Mouse (Mus musculus) ES-Bruce4 (cell line): ENCODE results near the gene Fancl. TPM values are rescaled to one million over a fixed set of nuclear protein-coding genes. Genes with fewer than 3 reads are reported as not detected.
"Not testable (repeated sequence)": the region's sequence is repeated elsewhere in the genome, so short reads cannot be mapped to it uniquely, and the experiment has no call there.

ENCODE experiments used
- H3K27ac ChIP-seq: 2 replicates; pipeline ENCODE4 v1.5.1; 2012; ENCODE audit warnings: low read length, inconsistent platforms; ENCODE audit not compliant: insufficient read depth
- H3K27me3 ChIP-seq: 2 replicates; pipeline ENCODE4 v1.6.1; 2012; ENCODE audit warnings: mild to moderate bottlenecking, low read length, inconsistent platforms; ENCODE audit not compliant: control insufficient read depth, poor library complexity, insufficient read depth, severe bottlenecking
- H3K36me3 ChIP-seq: 2 replicates; pipeline ENCODE4 v1.6.1; 2012; ENCODE audit warnings: inconsistent platforms, mild to moderate bottlenecking, low read length, moderate library complexity; ENCODE audit not compliant: control insufficient read depth, poor library complexity, insufficient read depth, severe bottlenecking
- H3K4me1 ChIP-seq: one replicate; pipeline ENCODE4 v1.8.1; 2011; ENCODE audit warnings: low read length; ENCODE audit not compliant: control insufficient read depth, insufficient read depth
- H3K4me3 ChIP-seq: 2 replicates; pipeline ENCODE4 v1.5.1; 2011; ENCODE audit warnings: low read depth, mild to moderate bottlenecking, low read length
- H3K9ac ChIP-seq: 2 replicates; pipeline ENCODE4 v1.6.1; 2012; ENCODE audit warnings: low read depth, mild to moderate bottlenecking, inconsistent platforms; ENCODE audit not compliant: poor library complexity, severe bottlenecking
- H3K9me3 ChIP-seq: replicated peaks from 2 replicates; pipeline ENCODE4 v1.6.1; 2012; ENCODE audit warnings: mild to moderate bottlenecking, low read length, inconsistent platforms; ENCODE audit not compliant: control insufficient read depth, poor library complexity, insufficient read depth, severe bottlenecking
- CTCF ChIP-seq: IDR thresholded peaks from one replicate; pipeline ENCODE4 v1.8.1; 2011; ENCODE audit warnings: low read depth, low read length
- EP300 ChIP-seq: IDR thresholded peaks from 2 replicates; pipeline ENCODE4 v1.6.1; 2011; ENCODE audit warnings: low read depth, low read length; ENCODE audit not compliant: insufficient read depth
- POLR2A ChIP-seq: IDR thresholded peaks from one replicate; pipeline ENCODE4 v1.8.1; 2011; ENCODE audit warnings: low read length; ENCODE audit not compliant: insufficient read depth
- polyA plus RNA-seq: library from polyadenylated mRNA; stranded (reverse); fragments of >200 nt; gene quantifications from 2 replicates; pipeline ENCODE4 v1.2.4, GENCODE M21; 2011; ENCODE audit warnings: low read depth; ENCODE audit not compliant: missing spikeins, insufficient read depth, insufficient read length

Gene Fancl
- 36.4 and 37.6 TPM in 2 replicates for polyA plus RNA-seq

- Histone ChIP-seq H3K27ac (peak within 1 kb of the TSS; percentile 60), H3K36me3 (no peaks in the 10 kb centered on the region), H3K4me3 (peak within 1 kb of the TSS; percentile 87), H3K4me1 (no peaks in the 10 kb centered on the region), H3K9ac (peak within 1 kb of the TSS; percentile 65), H3K9me3 (no peaks in the 10 kb centered on the region), H3K27me3 (no peaks in the 10 kb centered on the region)
- TF ChIP-seq POLR2A (no peak), EP300 (no peak), CTCF (no peak)
These were observed at the start of gene Fancl for GRCm38 (mm10) chr11:26385971-26386370. Gene Fancl, plus strand, starts transcription at chr11:26386135.

GRCm38 (mm10) chr11:26336848-26337247, 49.1 kb upstream of the Fancl start:
- no peak for TF ChIP-seq POLR2A
- no peak for TF ChIP-seq EP300
- no peak for TF ChIP-seq CTCF
- Histone ChIP-seq H3K4me1 (no peaks in the 10 kb centered on the region), H3K27me3 (no peaks in the 10 kb centered on the region), H3K36me3 (no peaks in the 10 kb centered on the region), H3K27ac (no peak overlapping the region), H3K9me3 (no peaks in the 10 kb centered on the region), H3K9ac (no peak overlapping the region), H3K4me3 (no peak overlapping the region)

- Histone ChIP-seq H3K9me3 (peaks cover 30% of the 10 kb centered on the region), H3K27ac (peak overlapping the region; percentile 65; the same call in 1 of the 2 replicates)
- not testable (repeated sequence) for H3K36me3 ChIP-seq, H3K4me1 ChIP-seq, H3K4me3 ChIP-seq, H3K9ac ChIP-seq, H3K27me3 ChIP-seq
These were observed 15.8 kb upstream of the Fancl start for GRCm38 (mm10) chr11:26370176-26370575.

- not testable (repeated sequence) for H3K4me3 ChIP-seq, H3K4me1 ChIP-seq, H3K9ac ChIP-seq, H3K27me3 ChIP-seq, H3K36me3 ChIP-seq
- peaks cover 40% of the 10 kb centered on the region for H3K9me3 ChIP-seq
- H3K27ac ChIP-seq = peak overlapping the region; percentile 92
- TF ChIP-seq EP300 = peak; percentile 90
These were observed 14.0 kb upstream of the Fancl start for GRCm38 (mm10) chr11:26371980-26372379.

- H3K9me3 ChIP-seq = peaks cover 36% of the 10 kb centered on the region
- H3K36me3 ChIP-seq = no peaks in the 10 kb centered on the region; the same call in 1 of the 2 replicates
- no peak overlapping the region for H3K9ac ChIP-seq
- TF ChIP-seq POLR2A (no peak), CTCF (no peak), EP300 (no peak)
- H3K4me3 ChIP-seq = no peak overlapping the region
- H3K27ac ChIP-seq = peak overlapping the region; percentile 53
- H3K4me1 ChIP-seq = no peaks in the 10 kb centered on the region
- no peaks in the 10 kb centered on the region for H3K27me3 ChIP-seq
These were observed 11.8 kb upstream of the Fancl start for GRCm38 (mm10) chr11:26374132-26374531.

- Histone ChIP-seq H3K27ac (no peak overlapping the region), H3K4me3 (no peak overlapping the region), H3K9ac (no peak overlapping the region), H3K4me1 (no peaks in the 10 kb centered on the region), H3K36me3 (no peaks in the 10 kb centered on the region), H3K9me3 (peaks cover 22% of the 10 kb centered on the region), H3K27me3 (no peaks in the 10 kb centered on the region)
- TF ChIP-seq CTCF = no peak
These were observed 7.9 kb upstream of the Fancl start for GRCm38 (mm10) chr11:26378074-26378473.

- no peaks in the 10 kb centered on the region for H3K9me3 ChIP-seq
- no peaks in the 10 kb centered on the region for H3K27me3 ChIP-seq
- H3K27ac ChIP-seq = no peak overlapping the region
- no peaks in the 10 kb centered on the region for H3K36me3 ChIP-seq
- H3K9ac ChIP-seq = no peak overlapping the region
- TF ChIP-seq CTCF (no peak), POLR2A (no peak), EP300 (no peak)
- H3K4me3 ChIP-seq = no peak overlapping the region
- no peaks in the 10 kb centered on the region for H3K4me1 ChIP-seq
These were observed 4.4 kb upstream of the Fancl start for GRCm38 (mm10) chr11:26381499-26381898.
